Mouse (Mus musculus): Measurements from ENCODE around the gene Jade3. TPM values are rescaled to one million over a fixed set of nuclear protein-coding genes. Genes with fewer than 3 reads are reported as not detected.

The Jade3 gene
- polyA plus RNA-seq, 1 experiment = 1.8 TPM

- WGBS = 91% methylated on average over 1 of the region's 1 CpGs
- TF ChIP-seq POLR2A (IDR thresholded peaks at IDR 0.05; ENCODE audit: control insufficient read depth, extremely low read depth, insufficient read depth, low read length, poor library complexity) (no peak), CTCF (IDR thresholded peaks at IDR 0.05; ENCODE audit: borderline replicate concordance, control insufficient read depth, extremely low read depth, insufficient read depth, low read length, poor library complexity) (no peak)
- H3K4me3 ChIP-seq (ENCODE audit: control insufficient read depth, insufficient read depth, low read length) = no peak overlapping the region
These were observed 107.1 kb downstream of the Jade3 start for GRCm38 (mm10) chrX:20532621-20533020.

DNA sequence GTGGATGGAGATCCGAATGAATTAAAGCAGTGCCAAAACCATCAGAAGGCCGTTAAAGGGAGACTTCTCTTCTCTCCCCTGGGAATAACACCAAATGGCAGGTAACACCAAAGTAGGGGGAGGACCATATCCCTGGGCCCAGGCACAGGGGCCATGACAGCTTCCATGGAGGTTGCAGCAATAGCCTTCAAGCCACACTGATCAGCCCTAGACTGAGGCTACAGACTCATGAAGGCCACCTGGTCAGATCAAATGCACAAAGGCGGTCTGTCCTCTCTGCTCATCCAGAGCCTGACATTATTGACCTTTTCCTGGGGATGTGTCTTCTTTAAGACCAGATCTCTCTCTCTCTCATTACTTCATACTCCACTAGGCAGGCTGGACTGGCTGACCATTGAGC lies 118.4 kb downstream of the Jade3 start:
- no peak overlapping the region for H3K4me3 ChIP-seq (ENCODE audit: control insufficient read depth, insufficient read depth, low read length)
- no peaks in the 10 kb centered on the region for H3K27me3 ChIP-seq (ENCODE audit: control insufficient read depth, insufficient read depth, low read length)
- H3K4me1 ChIP-seq (replicated peaks; ENCODE audit: control insufficient read depth, insufficient read depth, low read length) = no peaks in the 10 kb centered on the region
- no peak for DNase-seq
- no peak overlapping the region for H3K27ac ChIP-seq (ENCODE audit: control insufficient read depth, insufficient read depth, low read length)
- TF ChIP-seq POLR2A (IDR thresholded peaks at IDR 0.05; ENCODE audit: control insufficient read depth, extremely low read depth, insufficient read depth, low read length, poor library complexity) (no peak), CTCF (IDR thresholded peaks at IDR 0.05; ENCODE audit: borderline replicate concordance, control insufficient read depth, extremely low read depth, insufficient read depth, low read length, poor library complexity) (no peak)
- 97% methylated on average over 3 of the region's 3 CpGs for WGBS
- H3K36me3 ChIP-seq (ENCODE audit: control insufficient read depth, insufficient read depth, low read length) = no peaks in the 10 kb centered on the region

More at GRCm38 (mm10) chrX:20532621-20533020, 107.1 kb downstream of the Jade3 start:
- H3K4me1 ChIP-seq (replicated peaks; ENCODE audit: control insufficient read depth, insufficient read depth, low read length) = no peaks in the 10 kb centered on the region
- H3K36me3 ChIP-seq (ENCODE audit: control insufficient read depth, insufficient read depth, low read length) = no peaks in the 10 kb centered on the region
- no peak for DNase-seq
- no peak overlapping the region for H3K27ac ChIP-seq (ENCODE audit: control insufficient read depth, insufficient read depth, low read length)
- no peaks in the 10 kb centered on the region for H3K27me3 ChIP-seq (ENCODE audit: control insufficient read depth, insufficient read depth, low read length)

- H3K27ac ChIP-seq (ENCODE audit: control insufficient read depth, insufficient read depth, low read length) = no peak overlapping the region
These were observed 122.1 kb downstream of the Jade3 start for GRCm38 (mm10) chrX:20547609-20548008.

GRCm38 (mm10) chrX:20548011-20548879 lies 122.8 kb downstream of the Jade3 start:
- no peak for TF ChIP-seq POLR2A (IDR thresholded peaks at IDR 0.05; ENCODE audit: control insufficient read depth, extremely low read depth, insufficient read depth, low read length, poor library complexity)
- no peak for TF ChIP-seq CTCF (IDR thresholded peaks at IDR 0.05; ENCODE audit: borderline replicate concordance, control insufficient read depth, extremely low read depth, insufficient read depth, low read length, poor library complexity)
- Histone ChIP-seq H3K27me3 (ENCODE audit: control insufficient read depth, insufficient read depth, low read length) (no peaks in the 10 kb centered on the region), H3K4me1 (replicated peaks; ENCODE audit: control insufficient read depth, insufficient read depth, low read length) (no peaks in the 10 kb centered on the region), H3K36me3 (ENCODE audit: control insufficient read depth, insufficient read depth, low read length) (no peaks in the 10 kb centered on the region), H3K27ac (ENCODE audit: control insufficient read depth, insufficient read depth, low read length) (no peak overlapping the region), H3K4me3 (ENCODE audit: control insufficient read depth, insufficient read depth, low read length) (no peak overlapping the region)
- WGBS = 23% methylated on average over 24 of the region's 24 CpGs
- no peak for DNase-seq

More at GRCm38 (mm10) chrX:20547609-20548008, 122.1 kb downstream of the Jade3 start:
- H3K4me1 ChIP-seq (replicated peaks; ENCODE audit: control insufficient read depth, insufficient read depth, low read length) = no peaks in the 10 kb centered on the region
- TF ChIP-seq CTCF (IDR thresholded peaks at IDR 0.05; ENCODE audit: borderline replicate concordance, control insufficient read depth, extremely low read depth, insufficient read depth, low read length, poor library complexity) (no peak), POLR2A (IDR thresholded peaks at IDR 0.05; ENCODE audit: control insufficient read depth, extremely low read depth, insufficient read depth, low read length, poor library complexity) (no peak)
- no peaks in the 10 kb centered on the region for H3K36me3 ChIP-seq (ENCODE audit: control insufficient read depth, insufficient read depth, low read length)
- no peak for DNase-seq
- H3K27me3 ChIP-seq (ENCODE audit: control insufficient read depth, insufficient read depth, low read length) = no peaks in the 10 kb centered on the region
- WGBS = 83% methylated on average over 5 of the region's 5 CpGs
- no peak overlapping the region for H3K4me3 ChIP-seq (ENCODE audit: control insufficient read depth, insufficient read depth, low read length)

GRCm38 (mm10) chrX:20548880-20549440 lies 123.5 kb downstream of the Jade3 start:
- Histone ChIP-seq H3K27ac (ENCODE audit: control insufficient read depth, insufficient read depth, low read length) (no peak overlapping the region), H3K4me3 (ENCODE audit: control insufficient read depth, insufficient read depth, low read length) (no peak overlapping the region), H3K36me3 (ENCODE audit: control insufficient read depth, insufficient read depth, low read length) (no peaks in the 10 kb centered on the region), H3K4me1 (replicated peaks; ENCODE audit: control insufficient read depth, insufficient read depth, low read length) (no peaks in the 10 kb centered on the region), H3K27me3 (ENCODE audit: control insufficient read depth, insufficient read depth, low read length) (no peaks in the 10 kb centered on the region)
- 50% methylated on average over 1 of the region's 1 CpGs for WGBS
- no peak for TF ChIP-seq CTCF (IDR thresholded peaks at IDR 0.05; ENCODE audit: borderline replicate concordance, control insufficient read depth, extremely low read depth, insufficient read depth, low read length, poor library complexity)
- no peak for TF ChIP-seq POLR2A (IDR thresholded peaks at IDR 0.05; ENCODE audit: control insufficient read depth, extremely low read depth, insufficient read depth, low read length, poor library complexity)
- no peak for DNase-seq

- H3K36me3 ChIP-seq (ENCODE audit: control insufficient read depth, insufficient read depth, low read length) = no peaks in the 10 kb centered on the region
- TF ChIP-seq POLR2A (IDR thresholded peaks at IDR 0.05; ENCODE audit: control insufficient read depth, extremely low read depth, insufficient read depth, low read length, poor library complexity) (no peak), CTCF (IDR thresholded peaks at IDR 0.05; ENCODE audit: borderline replicate concordance, control insufficient read depth, extremely low read depth, insufficient read depth, low read length, poor library complexity) (no peak)
- H3K27ac ChIP-seq (ENCODE audit: control insufficient read depth, insufficient read depth, low read length) = no peak within 1 kb of the TSS
- no peaks in the 10 kb centered on the region for H3K4me1 ChIP-seq (replicated peaks; ENCODE audit: control insufficient read depth, insufficient read depth, low read length)
- 88% methylated on average over 3 of the region's 3 CpGs for WGBS
- no peaks in the 10 kb centered on the region for H3K27me3 ChIP-seq (ENCODE audit: control insufficient read depth, insufficient read depth, low read length)
- H3K4me3 ChIP-seq (ENCODE audit: control insufficient read depth, insufficient read depth, low read length) = no peak within 1 kb of the TSS
- no peak for DNase-seq
These were observed 124.0 kb downstream of the Jade3 start, which contains the start of gene Rgn for GRCm38 (mm10) chrX:20549532-20549931. Gene Rgn, plus strand, starts transcription at chrX:20549787.

Data from thymus, adult 2 months (tissue).